Mouse (Mus musculus) kidney, postnatal 0 days (tissue): Measurements from ENCODE around the gene Fam122c. TPM values are rescaled to one million over a fixed set of nuclear protein-coding genes. Genes with fewer than 3 reads are reported as not detected.

Source experiments
- ATAC-seq: fragments of 200-750 bp; cut with Nextera tagmentation; replicated peaks from 2 replicates; pipeline ENCODE4 v1.8.0; 2017; ENCODE audit warnings: low read depth, moderate number of reproducible peaks, moderate TSS enrichment, moderate library complexity; ENCODE audit not compliant: low FRiP score
- DNase-seq: peaks from one replicate; pipeline ENCODE4 v3.0.0-alpha.2; 2016; ENCODE audit warnings: low spot score
- H3K27ac ChIP-seq: fragments of 300-500 bp; sonication (generic); 2 replicates; pipeline ENCODE4 v1.5.1; 2014; ENCODE audit warnings: mild to moderate bottlenecking
- H3K27me3 ChIP-seq: fragments of 300-500 bp; sonication (generic); 2 replicates; pipeline ENCODE4 v1.6.1; 2014; ENCODE audit warnings: low read length, mixed read lengths; ENCODE audit not compliant: insufficient read depth
- H3K36me3 ChIP-seq: fragments of 300-500 bp; sonication (generic); 2 replicates; pipeline ENCODE4 v1.6.1; 2014; ENCODE audit warnings: low read length, mixed read lengths; ENCODE audit not compliant: insufficient read depth
- H3K4me1 ChIP-seq: fragments of 300-500 bp; sonication (generic); replicated peaks from 2 replicates; pipeline ENCODE4 v1.6.1; 2014; ENCODE audit warnings: antibody characterized with exemption, low read length, mixed read lengths; ENCODE audit not compliant: insufficient read depth
- H3K4me2 ChIP-seq: fragments of 300-500 bp; sonication (generic); 2 replicates; pipeline ENCODE4 v1.6.1; 2014; ENCODE audit warnings: mild to moderate bottlenecking, low read length, moderate library complexity, mixed read lengths
- H3K4me3 ChIP-seq: fragments of 300-500 bp; sonication (generic); replicated peaks from 2 replicates; pipeline ENCODE4 v1.5.1; 2014; ENCODE audit warnings: low read depth, low read length
- H3K9ac ChIP-seq: fragments of 300-500 bp; sonication (generic); 2 replicates; pipeline ENCODE4 v1.6.1; 2014; ENCODE audit warnings: low read depth, low read length
- H3K9me3 ChIP-seq: fragments of 300-500 bp; sonication (generic); replicated peaks from 2 replicates; pipeline ENCODE4 v1.6.1; 2016; ENCODE audit warnings: low read length, inconsistent platforms, mixed read lengths
- CTCF ChIP-seq: IDR thresholded peaks from 2 replicates; pipeline ENCODE4 v1.5.1; 2016; ENCODE audit warnings: antibody characterized with exemption, low read depth, mild to moderate bottlenecking, moderate library complexity
- WGBS: fragments of 180-500 bp; shearing (Covaris S2); extraction: QIAGEN DNeasy Blood & Tissue Kit; methylation state at CpG from one replicate; pipeline ENCODE4 v1.1.7; 2014; 5-methylcytosine and 5-hydroxymethylcytosine counted together
- polyA plus RNA-seq: library from polyadenylated mRNA; unstranded; fragments of >200 nt; fragmentation: Nextera tagmentation; extraction: Ambion mirVana; gene quantifications from 2 replicates; pipeline ENCODE4 v1.2.1, GENCODE M21; 2015

Gene Fam122c
- polyA plus RNA-seq, result not detected in 2 replicates

DNA sequence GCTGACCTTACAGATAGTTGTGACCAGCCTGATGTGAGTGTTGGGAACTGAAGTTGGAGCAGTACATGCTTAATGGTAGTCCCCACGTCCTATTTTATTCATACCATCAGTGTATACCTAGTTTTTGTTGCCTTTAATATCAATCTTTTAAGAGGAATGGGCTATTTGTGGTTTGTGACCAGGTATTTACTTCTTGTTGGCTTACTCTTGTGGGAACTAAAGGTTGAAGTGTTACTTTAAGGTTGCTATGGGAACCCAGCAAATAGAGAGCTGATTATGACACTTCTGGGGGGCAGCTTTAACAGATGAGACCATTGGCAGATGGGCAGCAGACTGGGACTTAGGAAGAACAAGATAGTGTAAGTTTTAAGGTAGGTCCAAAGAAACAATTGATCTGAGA lies at the start of gene Fam122c:
TSS of gene Fam122c (plus strand) at position 301 of the 400 bp plus-strand sequence.
- Histone ChIP-seq H3K27me3 (no peaks in the 10 kb centered on the region), H3K4me2 (no peak within 1 kb of the TSS), H3K4me3 (no peak within 1 kb of the TSS), H3K4me1 (no peaks in the 10 kb centered on the region), H3K36me3 (no peaks in the 10 kb centered on the region), H3K9ac (no peak within 1 kb of the TSS), H3K27ac (no peak within 1 kb of the TSS), H3K9me3 (no peaks in the 10 kb centered on the region)
- no peak for TF ChIP-seq CTCF
- ATAC-seq (no peak), DNase-seq (no peak)
- 56% methylated on average over 1 of the region's 1 CpGs for WGBS

DNA sequence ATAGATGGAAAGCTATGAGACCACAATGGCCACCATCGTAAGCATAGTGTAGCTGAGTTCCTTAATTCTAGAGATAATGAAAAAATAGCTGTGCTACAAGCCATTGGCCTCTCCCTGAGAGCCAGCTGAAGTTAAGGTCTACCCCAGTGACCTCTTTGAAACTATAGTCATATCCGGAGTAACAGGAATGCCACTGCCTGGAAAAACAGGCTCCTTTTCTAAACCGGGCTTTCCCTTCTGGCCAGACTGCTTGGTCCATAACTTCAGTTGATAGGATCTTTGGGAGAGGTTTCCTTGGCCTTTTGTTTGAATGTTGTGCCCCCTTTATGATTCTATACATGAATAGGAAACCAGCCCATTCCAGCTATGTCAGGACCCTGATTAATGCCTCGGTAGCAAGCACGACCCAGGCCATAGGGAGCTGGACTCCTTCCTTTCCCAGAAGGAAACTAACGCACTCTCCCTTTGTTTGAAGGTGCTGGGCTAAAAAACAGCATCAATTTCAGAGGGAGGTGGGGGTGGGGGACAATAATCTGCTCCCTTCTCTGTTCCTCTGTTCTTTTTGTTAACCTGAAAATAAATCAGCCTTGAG lies 48.8 kb upstream of the Fam122c start:
- Histone ChIP-seq H3K36me3 (no peaks in the 10 kb centered on the region), H3K4me3 (no peak overlapping the region), H3K27ac (0 out of 2 replicates have a peak overlapping the region, but pooled peaks have one; percentile 36), H3K27me3 (no peaks in the 10 kb centered on the region), H3K9ac (no peak overlapping the region), H3K4me1 (no peaks in the 10 kb centered on the region), H3K4me2 (no peak overlapping the region), H3K9me3 (no peaks in the 10 kb centered on the region)
- 43% methylated on average over 6 of the region's 6 CpGs for WGBS
- ATAC-seq (no peak), DNase-seq (peak; percentile 48)
- TF ChIP-seq CTCF, result no peak

DNA sequence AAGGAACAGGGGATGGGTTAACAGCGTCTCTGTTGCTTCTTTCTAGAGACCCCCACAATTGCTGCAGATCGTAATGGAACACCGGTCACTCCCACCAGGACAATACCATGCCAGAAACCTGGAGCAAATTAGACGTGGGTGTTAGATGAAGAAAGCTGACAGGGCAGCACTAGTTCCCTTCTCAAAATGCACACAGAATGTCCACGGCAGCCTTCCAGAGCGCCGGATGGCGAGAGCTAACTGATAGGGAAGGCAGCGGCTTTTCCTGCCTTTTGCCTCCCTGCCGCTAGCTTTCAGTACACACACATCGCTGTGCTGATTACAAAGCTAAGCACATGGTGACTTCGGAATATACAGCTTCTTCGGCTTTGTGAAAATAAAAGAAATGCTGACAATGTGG lies 41.3 kb upstream of the Fam122c start:
- Histone ChIP-seq H3K4me3 (peak overlapping the region; percentile 17), H3K4me2 (peak overlapping the region; percentile 53), H3K27me3 (no peaks in the 10 kb centered on the region), H3K9me3 (no peaks in the 10 kb centered on the region), H3K36me3 (no peaks in the 10 kb centered on the region), H3K4me1 (no peaks in the 10 kb centered on the region), H3K27ac (peak overlapping the region; percentile 56), H3K9ac (peak overlapping the region; percentile 40; the same call in 1 of the 2 replicates)
- DNase-seq, result peak; percentile 42
- 31% methylated on average over 13 of the region's 13 CpGs for WGBS
- ATAC-seq, result no peak
- TF ChIP-seq CTCF, result no peak

DNA sequence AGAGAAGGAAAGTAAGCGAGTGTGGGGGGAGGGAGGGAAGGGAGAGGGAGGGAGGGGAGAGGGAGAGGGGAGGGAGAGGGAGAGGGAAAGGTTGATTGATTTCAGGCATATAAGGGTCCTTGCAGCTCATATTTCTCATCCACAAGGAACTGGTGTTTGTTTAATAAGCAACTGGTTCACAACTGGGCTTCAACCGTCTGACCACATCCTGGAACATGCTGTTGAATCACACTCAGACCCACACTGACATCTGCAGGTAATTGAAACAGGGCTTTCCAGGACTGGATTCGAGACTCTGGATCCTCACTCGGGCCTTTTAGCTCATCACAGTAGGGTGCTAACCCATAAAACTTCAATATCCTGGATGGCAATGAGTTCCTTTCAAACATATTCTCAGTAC lies 39.5 kb upstream of the Fam122c start:
- ATAC-seq (no peak), DNase-seq (peak; percentile 62)
- no peaks in the 10 kb centered on the region for H3K36me3 ChIP-seq
- no peak overlapping the region for H3K9ac ChIP-seq
- no peak overlapping the region for H3K4me3 ChIP-seq
- H3K4me2 ChIP-seq, result no peak overlapping the region
- no peak overlapping the region for H3K27ac ChIP-seq
- H3K27me3 ChIP-seq, result no peaks in the 10 kb centered on the region
- 34% methylated on average over 4 of the region's 4 CpGs for WGBS
- H3K4me1 ChIP-seq, result no peaks in the 10 kb centered on the region
- TF ChIP-seq CTCF, result peak; percentile 66
- no peaks in the 10 kb centered on the region for H3K9me3 ChIP-seq

DNA sequence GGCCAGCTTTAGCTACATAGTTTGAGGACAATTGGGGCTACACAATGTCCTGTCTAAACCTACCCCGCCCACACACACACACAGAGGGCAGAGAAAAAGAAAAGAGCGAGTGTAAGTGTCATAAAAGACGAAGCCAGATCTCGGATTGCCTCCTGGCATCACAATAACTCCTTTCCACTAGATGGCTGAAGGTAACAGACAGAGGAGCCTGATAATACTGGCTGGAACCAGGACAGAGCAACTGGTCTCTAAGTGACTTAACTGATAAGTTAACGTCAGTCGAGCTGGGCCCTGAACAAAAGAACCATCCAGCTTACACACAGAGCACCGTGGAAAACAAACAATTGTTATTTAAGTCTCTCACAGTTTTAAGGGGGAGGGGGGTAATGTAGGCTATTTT lies 36.8 kb upstream of the Fam122c start:
- Histone ChIP-seq H3K27ac (no peak overlapping the region), H3K4me3 (no peak overlapping the region), H3K9me3 (no peaks in the 10 kb centered on the region), H3K4me1 (no peaks in the 10 kb centered on the region), H3K4me2 (no peak overlapping the region), H3K27me3 (no peaks in the 10 kb centered on the region), H3K36me3 (no peaks in the 10 kb centered on the region), H3K9ac (no peak overlapping the region)
- WGBS, result 59% methylated on average over 7 of the region's 7 CpGs
- no peak for TF ChIP-seq CTCF
- DNase-seq (no peak), ATAC-seq (no peak)

DNA sequence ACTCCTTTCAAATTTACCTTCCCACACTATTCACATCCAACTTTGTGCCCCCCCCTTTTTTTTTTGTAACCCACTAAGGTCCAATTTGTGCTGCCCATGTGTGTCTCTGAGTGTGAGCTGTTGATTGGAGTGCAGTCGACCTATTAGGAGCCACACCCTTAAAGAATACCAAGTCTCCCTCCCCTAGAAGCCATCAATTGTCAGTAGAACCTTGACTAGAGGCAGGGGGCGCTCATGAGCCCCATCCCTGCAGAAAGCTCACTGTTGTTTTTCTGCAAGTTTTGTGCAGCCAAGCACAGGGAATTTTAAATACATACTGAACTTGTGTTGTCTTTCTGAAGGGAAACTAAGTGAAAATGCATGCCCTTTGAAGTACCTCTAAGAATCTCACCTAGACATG lies 35.3 kb upstream of the Fam122c start:
- TF ChIP-seq CTCF, result peak; percentile 53
- no peaks in the 10 kb centered on the region for H3K9me3 ChIP-seq
- H3K4me1 ChIP-seq, result no peaks in the 10 kb centered on the region
- no peak overlapping the region for H3K4me3 ChIP-seq
- H3K36me3 ChIP-seq, result no peaks in the 10 kb centered on the region
- DNase-seq (no peak), ATAC-seq (no peak)
- WGBS, result 16% methylated on average over 2 of the region's 2 CpGs
- H3K4me2 ChIP-seq, result no peak overlapping the region
- no peak overlapping the region for H3K9ac ChIP-seq
- H3K27ac ChIP-seq, result no peak overlapping the region
- H3K27me3 ChIP-seq, result no peaks in the 10 kb centered on the region

DNA sequence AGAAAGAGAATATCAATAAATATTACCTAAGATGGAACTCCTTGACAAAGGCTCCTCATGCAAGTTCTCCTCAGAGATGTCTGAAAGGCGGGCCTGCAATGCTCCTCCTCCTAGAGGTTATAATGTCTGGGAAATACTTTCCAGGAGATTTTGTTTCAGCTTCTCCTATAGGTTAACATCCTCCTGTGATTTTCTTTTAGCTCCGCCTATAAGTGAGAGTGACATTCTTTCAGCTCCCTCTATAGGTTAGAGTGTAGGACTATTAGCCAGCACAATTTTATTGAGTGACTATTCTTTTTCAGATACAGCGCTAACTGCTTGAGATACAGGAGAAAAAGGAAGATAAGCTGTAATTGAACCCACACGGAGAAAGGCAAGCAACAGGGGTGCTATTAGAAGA lies 33.2 kb upstream of the Fam122c start, which contains the start of gene Plac1:
TSS of gene Plac1 (minus strand) at position 101 of the 400 bp plus-strand sequence.
- no peaks in the 10 kb centered on the region for H3K4me1 ChIP-seq
- no peak within 1 kb of the TSS for H3K4me3 ChIP-seq
- ATAC-seq (no peak), DNase-seq (no peak)
- H3K27me3 ChIP-seq, result no peaks in the 10 kb centered on the region
- WGBS, result 69% methylated on average over 4 of the region's 4 CpGs
- no peak for TF ChIP-seq CTCF
- H3K36me3 ChIP-seq, result no peaks in the 10 kb centered on the region
- no peaks in the 10 kb centered on the region for H3K9me3 ChIP-seq
- H3K4me2 ChIP-seq, result no peak within 1 kb of the TSS
- H3K27ac ChIP-seq, result no peak within 1 kb of the TSS
- H3K9ac ChIP-seq, result no peak within 1 kb of the TSS
